Mouse (Mus musculus) hindbrain, postnatal 0 days (tissue): ENCODE data around the gene Mcts1. TPM values are rescaled to one million over a fixed set of nuclear protein-coding genes. Genes with fewer than 3 reads are reported as not detected.

ENCODE experiments used
- ATAC-seq: fragments of 200-750 bp; cut with Nextera tagmentation; 2 replicates; pipeline ENCODE4 v1.8.0; 2017; ENCODE audit warnings: mild to moderate bottlenecking, moderate TSS enrichment, moderate library complexity
- DNase-seq: peaks from one replicate; pipeline ENCODE4 v3.0.0-alpha.2; 2015; ENCODE audit warnings: low spot score
- H3K27ac ChIP-seq: fragments of 300-500 bp; sonication (generic); 2 replicates; pipeline ENCODE4 v1.5.1; 2014; ENCODE audit warnings: mild to moderate bottlenecking
- H3K27me3 ChIP-seq: fragments of 300-500 bp; sonication (generic); 2 replicates; pipeline ENCODE4 v1.6.1; 2014; ENCODE audit warnings: low read length, mixed read lengths; ENCODE audit not compliant: insufficient read depth
- H3K36me3 ChIP-seq: fragments of 300-500 bp; sonication (generic); 2 replicates; pipeline ENCODE4 v1.6.1; 2014; ENCODE audit warnings: low read length, mixed read lengths; ENCODE audit not compliant: insufficient read depth
- H3K4me1 ChIP-seq: fragments of 300-500 bp; sonication (generic); 2 replicates; pipeline ENCODE4 v1.6.1; 2014; ENCODE audit warnings: antibody characterized with exemption, low read length, mixed read lengths; ENCODE audit not compliant: insufficient read depth
- H3K4me2 ChIP-seq: fragments of 300-500 bp; sonication (generic); 2 replicates; pipeline ENCODE4 v1.6.1; 2014; ENCODE audit warnings: low read depth, mild to moderate bottlenecking, low read length, moderate library complexity, mixed read lengths
- H3K4me3 ChIP-seq: fragments of 300-500 bp; sonication (generic); 2 replicates; pipeline ENCODE4 v1.5.1; 2014; ENCODE audit warnings: low read length
- H3K9ac ChIP-seq: fragments of 300-500 bp; sonication (generic); replicated peaks from 2 replicates; pipeline ENCODE4 v1.6.1; 2014; ENCODE audit warnings: mild to moderate bottlenecking, low read length, moderate library complexity, mixed read lengths
- H3K9me3 ChIP-seq: fragments of 300-500 bp; sonication (generic); 2 replicates; pipeline ENCODE4 v1.6.1; 2016; ENCODE audit warnings: low read length, mixed read lengths
- CTCF ChIP-seq: IDR thresholded peaks from 2 replicates; pipeline ENCODE4 v1.5.1; 2016; ENCODE audit warnings: antibody characterized with exemption, control low read depth, low read depth
- WGBS: fragments of 180-500 bp; shearing (Covaris S2); extraction: QIAGEN DNeasy Blood & Tissue Kit; methylation state at CpG from one replicate; pipeline ENCODE4 v1.1.7; 2014; 5-methylcytosine and 5-hydroxymethylcytosine counted together
- polyA plus RNA-seq: library from polyadenylated mRNA; unstranded; fragments of >200 nt; fragmentation: Nextera tagmentation; extraction: Ambion mirVana; gene quantifications from 2 replicates; pipeline ENCODE4 v1.2.1, GENCODE M21; 2015
- total RNA-seq: library from RNA; depleted of rRNA; stranded (reverse); fragments of >200 nt; gene quantifications from 2 replicates; pipeline ENCODE4 v1.2.3, GENCODE M21; 2014

The Mcts1 gene
- total and polyA plus RNA-seq, 2 experiments from 2014 or later = 36.9 to 173 TPM

GRCm38 (mm10) chrX:38576078-38576477 is 24.3 kb upstream of the Mcts1 start, which contains the start of gene Cul4b:
Gene Cul4b, minus strand, starts transcription at chrX:38576196.
- Histone ChIP-seq H3K4me1 (no peaks in the 10 kb centered on the region), H3K27ac (no peak within 1 kb of the TSS), H3K9ac (no peak within 1 kb of the TSS), H3K4me3 (no peak within 1 kb of the TSS), H3K4me2 (no peak within 1 kb of the TSS), H3K36me3 (no peaks in the 10 kb centered on the region), H3K9me3 (no peaks in the 10 kb centered on the region), H3K27me3 (no peaks in the 10 kb centered on the region)
- DNase-seq (no peak), ATAC-seq (no peak)
- 90% methylated on average over 15 of the region's 15 CpGs for WGBS
- no peak for TF ChIP-seq CTCF

GRCm38 (mm10) chrX:38581140-38581539 is 19.2 kb upstream of the Mcts1 start:
- H3K9me3 ChIP-seq = no peaks in the 10 kb centered on the region
- no peaks in the 10 kb centered on the region for H3K27me3 ChIP-seq
- H3K4me1 ChIP-seq = no peaks in the 10 kb centered on the region
- H3K4me2 ChIP-seq = no peak overlapping the region
- 96% methylated on average over 1 of the region's 1 CpGs for WGBS
- TF ChIP-seq CTCF = no peak
- no peak overlapping the region for H3K27ac ChIP-seq
- H3K36me3 ChIP-seq = no peaks in the 10 kb centered on the region
- DNase-seq (no peak), ATAC-seq (no peak)
- H3K9ac ChIP-seq = no peak overlapping the region
- no peak overlapping the region for H3K4me3 ChIP-seq

GRCm38 (mm10) chrX:38583261-38583660 is 17.1 kb upstream of the Mcts1 start:
- TF ChIP-seq CTCF = no peak
- no peaks in the 10 kb centered on the region for H3K9me3 ChIP-seq
- no peaks in the 10 kb centered on the region for H3K4me1 ChIP-seq
- H3K9ac ChIP-seq = no peak overlapping the region
- no peaks in the 10 kb centered on the region for H3K27me3 ChIP-seq
- H3K27ac ChIP-seq = no peak overlapping the region
- H3K36me3 ChIP-seq = no peaks in the 10 kb centered on the region
- no peak for ATAC-seq
- no peak overlapping the region for H3K4me3 ChIP-seq
- no peak for DNase-seq
- H3K4me2 ChIP-seq = no peak overlapping the region

GRCm38 (mm10) chrX:38589827-38590226 is 10.6 kb upstream of the Mcts1 start:
- Histone ChIP-seq H3K27ac (no peak overlapping the region), H3K4me2 (no peak overlapping the region), H3K9me3 (no peaks in the 10 kb centered on the region), H3K4me1 (no peaks in the 10 kb centered on the region), H3K36me3 (no peaks in the 10 kb centered on the region), H3K4me3 (no peak overlapping the region), H3K9ac (no peak overlapping the region), H3K27me3 (no peaks in the 10 kb centered on the region)
- no peak for DNase-seq
- 59% methylated on average over 4 of the region's 4 CpGs for WGBS
- no peak for ATAC-seq
- TF ChIP-seq CTCF = no peak

- no peak for ATAC-seq
- no peak overlapping the region for H3K9ac ChIP-seq
- no peak overlapping the region for H3K27ac ChIP-seq
- no peak for DNase-seq
- TF ChIP-seq CTCF = no peak
- H3K4me1 ChIP-seq = no peaks in the 10 kb centered on the region
- no peaks in the 10 kb centered on the region for H3K36me3 ChIP-seq
- H3K27me3 ChIP-seq = no peaks in the 10 kb centered on the region
- no peak overlapping the region for H3K4me3 ChIP-seq
- H3K4me2 ChIP-seq = no peak overlapping the region
- 83% methylated on average over 3 of the region's 3 CpGs for WGBS
- H3K9me3 ChIP-seq = no peaks in the 10 kb centered on the region
Observed at GRCm38 (mm10) chrX:38591749-38592148, 8.6 kb upstream of the Mcts1 start.

- DNase-seq (peak; percentile 5), ATAC-seq (no peak)
- no peak for TF ChIP-seq CTCF
- Histone ChIP-seq H3K4me2 (no peak overlapping the region), H3K27ac (no peak overlapping the region), H3K4me3 (no peak overlapping the region), H3K9ac (no peak overlapping the region), H3K27me3 (no peaks in the 10 kb centered on the region), H3K4me1 (no peaks in the 10 kb centered on the region), H3K36me3 (no peaks in the 10 kb centered on the region), H3K9me3 (no peaks in the 10 kb centered on the region)
- WGBS = 56% methylated on average over 5 of the region's 5 CpGs
Observed at GRCm38 (mm10) chrX:38593180-38593889, 7.0 kb upstream of the Mcts1 start.

GRCm38 (mm10) chrX:38600995-38601369 is 604 bp downstream of the Mcts1 start:
- peak; percentile 36 for DNase-seq
- WGBS = 24% methylated on average over 3 of the region's 3 CpGs
- Histone ChIP-seq H3K27ac (peak overlapping the region; percentile 83), H3K36me3 (no peaks in the 10 kb centered on the region), H3K4me1 (no peaks in the 10 kb centered on the region), H3K9me3 (no peaks in the 10 kb centered on the region), H3K4me3 (peak overlapping the region; percentile 47), H3K27me3 (no peaks in the 10 kb centered on the region), H3K4me2 (peak overlapping the region; percentile 58), H3K9ac (peak overlapping the region; percentile 58; the same call in 1 of the 2 replicates)
- ATAC-seq = peak; percentile 81
- no peak for TF ChIP-seq CTCF
